Comparison of ENCODE assay signal across 12 mouse cellular contexts in genomic region chr12:84152352-84153190, GRCm38 (mm10). TPM values are rescaled to one million over a fixed set of nuclear protein-coding genes. Genes with fewer than 3 reads are reported as not detected.
DNase-seq lines count a peak whose midpoint lies in the region; ATAC-seq lines count a peak whose summit lies in the region.
"Had no signal": no experiment of that assay in that cellular context is flagged by ENCODE, and none has a peak within 500 bp of the region (broad histone marks: within the 10 kb centered on the region; RNA-seq: fewer than 3 reads in every experiment).

No protein-coding gene starts in this region.

- 0 out of 2 replicates have a peak, but pooled peaks have one; percentile 22 for ATAC-seq in limb, embryonic 11.5 days (ENCODE audit: insufficient number of reproducible peaks, low FRiP score, low TSS enrichment, low read depth)
- ATAC-seq in intestine, embryonic 14.5 days (replicated peaks; ENCODE audit: low FRiP score, low TSS enrichment, low read depth): peak; percentile 56; the same call in 1 of the 2 replicates
- ATAC-seq in stomach, embryonic 16.5 days (ENCODE audit: insufficient read depth, low FRiP score): peak; percentile 45
- no peak for ATAC-seq in frontal cortex, adult (ENCODE audit: low TSS enrichment)
- ATAC-seq: forebrain, embryonic 14.5 days; midbrain, embryonic 15.5 days had no signal

- 56% methylated on average over 32 of the region's 32 CpGs for WGBS in limb, embryonic 11.5 days
- 58% methylated on average over 32 of the region's 32 CpGs for WGBS in limb, embryonic 10.5 days
- WGBS in intestine, embryonic 14.5 days: 56% methylated on average over 32 of the region's 32 CpGs
- 55% methylated on average over 32 of the region's 32 CpGs for WGBS in stomach, embryonic 16.5 days

- H3K27me3 ChIP-seq in limb, embryonic 11.5 days (ENCODE audit: control insufficient read depth, insufficient read depth, low read length): no peaks in the 10 kb centered on the region
- no peaks in the 10 kb centered on the region for H3K27me3 ChIP-seq in limb, embryonic 10.5 days (ENCODE audit: low read depth, poor library complexity, severe bottlenecking)
- no peaks in the 10 kb centered on the region for H3K27me3 ChIP-seq in intestine, embryonic 14.5 days (replicated peaks; ENCODE audit: control insufficient read depth, insufficient read depth, low read length)
- H3K27me3 ChIP-seq in stomach, embryonic 16.5 days (ENCODE audit: control insufficient read depth, insufficient read depth, low read length): no peaks in the 10 kb centered on the region
- H3K27me3 ChIP-seq: limb, embryonic 15.5 days; midbrain, embryonic 15.5 days had no signal

- no peak overlapping the region for H3K4me2 ChIP-seq in limb, embryonic 11.5 days (ENCODE audit: low read depth, severe bottlenecking)
- H3K4me2 ChIP-seq in intestine, embryonic 14.5 days (ENCODE audit: low read length): 0 out of 2 replicates have a peak overlapping the region, but pooled peaks have one; percentile 20
- H3K4me2 ChIP-seq in stomach, embryonic 16.5 days (ENCODE audit: low read depth, low read length): 0 out of 2 replicates have a peak overlapping the region, but pooled peaks have one; percentile 16
- H3K4me2 ChIP-seq: limb, embryonic 15.5 days; midbrain, embryonic 15.5 days had no signal

- no peaks in the 10 kb centered on the region; the same call in 1 of the 2 replicates for H3K4me1 ChIP-seq in limb, embryonic 11.5 days (ENCODE audit: control insufficient read depth, insufficient read depth, low read length)
- H3K4me1 ChIP-seq in limb, embryonic 10.5 days: peaks cover 22% of the 10 kb centered on the region
- peaks cover 12% of the 10 kb centered on the region for H3K4me1 ChIP-seq in intestine, embryonic 14.5 days (replicated peaks; ENCODE audit: control insufficient read depth, insufficient read depth, low read length)
- peaks cover 19% of the 10 kb centered on the region for H3K4me1 ChIP-seq in stomach, embryonic 16.5 days (ENCODE audit: control insufficient read depth, insufficient read depth, low read length)

- no peak overlapping the region for H3K27ac ChIP-seq in limb, embryonic 11.5 days (replicated peaks; ENCODE audit: low read depth, low read length)
- H3K27ac ChIP-seq in limb, embryonic 10.5 days: no peak overlapping the region
- no peak overlapping the region for H3K27ac ChIP-seq in intestine, embryonic 14.5 days (ENCODE audit: low read depth)
- peak overlapping the region; percentile 58 for H3K27ac ChIP-seq in stomach, embryonic 16.5 days (ENCODE audit: low read length)
- H3K27ac ChIP-seq: limb, embryonic 15.5 days; midbrain, embryonic 15.5 days had no signal

- H3K9me3 ChIP-seq in limb, embryonic 11.5 days (ENCODE audit: control insufficient read depth, low read length): no peaks in the 10 kb centered on the region
- H3K9me3 ChIP-seq in limb, embryonic 10.5 days (replicated peaks): no peaks in the 10 kb centered on the region
- no peaks in the 10 kb centered on the region for H3K9me3 ChIP-seq in intestine, embryonic 14.5 days (ENCODE audit: control insufficient read depth, low read length)
- no peaks in the 10 kb centered on the region for H3K9me3 ChIP-seq in stomach, embryonic 16.5 days (replicated peaks; ENCODE audit: control insufficient read depth, low read length)
- H3K9me3 ChIP-seq: limb, embryonic 15.5 days; midbrain, embryonic 15.5 days had no signal

- peak; percentile 41 for DNase-seq in cerebellum, adult 11-12 months
- DNase-seq in cerebellum, postnatal 25 days: no peak
- DNase-seq in limb, embryonic 11.5 days (ENCODE audit: low spot score): no peak
- no peak for DNase-seq in limb, embryonic 10.5 days (ENCODE audit: low spot score)
- DNase-seq in intestine, embryonic 14.5 days (ENCODE audit: low spot score): peak; percentile 72
- DNase-seq in gastrocnemius, adult 18-20 months (ENCODE audit: low spot score): no peak
- DNase-seq: kidney, postnatal 36 days had no signal

- H3K9ac ChIP-seq in limb, embryonic 11.5 days (ENCODE audit: low read length): no peak overlapping the region
- H3K9ac ChIP-seq in intestine, embryonic 14.5 days (ENCODE audit: low read length): no peak overlapping the region
- H3K9ac ChIP-seq in stomach, embryonic 16.5 days (ENCODE audit: low read length): no peak overlapping the region
- H3K9ac ChIP-seq: limb, embryonic 15.5 days; midbrain, embryonic 15.5 days had no signal

- peaks cover 7% of the 10 kb centered on the region for H3K36me3 ChIP-seq in limb, embryonic 11.5 days (ENCODE audit: control insufficient read depth, insufficient read depth, low read length)
- H3K36me3 ChIP-seq in limb, embryonic 10.5 days: peaks cover 76% of the 10 kb centered on the region
- H3K36me3 ChIP-seq in intestine, embryonic 14.5 days (ENCODE audit: control insufficient read depth, insufficient read depth, low read length): peaks cover 65% of the 10 kb centered on the region
- H3K36me3 ChIP-seq in stomach, embryonic 16.5 days (ENCODE audit: control insufficient read depth, insufficient read depth, low read length): peaks cover 24% of the 10 kb centered on the region

- H3K4me3 ChIP-seq in limb, embryonic 11.5 days (ENCODE audit: low read depth, low read length): no peak overlapping the region
- no peak overlapping the region for H3K4me3 ChIP-seq in limb, embryonic 10.5 days
- no peak overlapping the region for H3K4me3 ChIP-seq in intestine, embryonic 14.5 days (ENCODE audit: low read depth, low read length)
- H3K4me3 ChIP-seq in stomach, embryonic 16.5 days (replicated peaks; ENCODE audit: low read length): no peak overlapping the region
- H3K4me3 ChIP-seq: limb, embryonic 15.5 days; midbrain, embryonic 15.5 days had no signal

RNA-seq across cellular contexts. Expression of gene Pnma1, which starts 4.3 kb away (rescaled TPM):
- 0.70 and 0.99 TPM in 2 replicates for polyA plus RNA-seq in limb, embryonic 11.5 days (2014; fragmentation: Nextera tagmentation; extraction: Ambion mirVana)
- 1.2 TPM in 2 replicates for polyA plus RNA-seq in limb, embryonic 10.5 days (2016; fragmentation: Nextera tagmentation; extraction: Ambion mirVana)
- polyA plus RNA-seq in intestine, embryonic 14.5 days (2014; fragmentation: Nextera tagmentation; extraction: Ambion mirVana): 0.56 and 0.84 TPM in 2 replicates
- 0.70 and 0.71 TPM in 2 replicates for polyA plus RNA-seq in stomach, embryonic 16.5 days (2015; fragmentation: Nextera tagmentation; extraction: Ambion mirVana)
- total RNA-seq in gastrocnemius, adult 18-20 months (2021): under 1 TPM in 1 of 2 experiments, not detected in 1; 0.11 TPM

RNA-seq across cellular contexts. Expression of gene Dnal1, which starts 38.4 kb away (rescaled TPM):
- polyA plus RNA-seq in limb, embryonic 11.5 days (2014; fragmentation: Nextera tagmentation; extraction: Ambion mirVana): 6.1 TPM in 2 replicates
- 3.7 and 4.9 TPM in 2 replicates for polyA plus RNA-seq in limb, embryonic 10.5 days (2016; fragmentation: Nextera tagmentation; extraction: Ambion mirVana)
- polyA plus RNA-seq in intestine, embryonic 14.5 days (2014; fragmentation: Nextera tagmentation; extraction: Ambion mirVana): 2.8 and 3.5 TPM in 2 replicates
- 2.8 and 3.4 TPM in 2 replicates for polyA plus RNA-seq in stomach, embryonic 16.5 days (2015; fragmentation: Nextera tagmentation; extraction: Ambion mirVana)
- total RNA-seq in gastrocnemius, adult 18-20 months (2021): 1 to 10 TPM; 7.3 to 7.4 TPM

RNA-seq across cellular contexts. Expression of gene Acot6, which starts 52.1 kb away (rescaled TPM):
- polyA plus RNA-seq in limb, embryonic 11.5 days (2014; fragmentation: Nextera tagmentation; extraction: Ambion mirVana): 1.1 TPM in 2 replicates
- 0.48 and 0.73 TPM in 2 replicates for polyA plus RNA-seq in limb, embryonic 10.5 days (2016; fragmentation: Nextera tagmentation; extraction: Ambion mirVana)
- 1.5 and 2.2 TPM in 2 replicates for polyA plus RNA-seq in intestine, embryonic 14.5 days (2014; fragmentation: Nextera tagmentation; extraction: Ambion mirVana)
- polyA plus RNA-seq in stomach, embryonic 16.5 days (2015; fragmentation: Nextera tagmentation; extraction: Ambion mirVana): 1.3 and 1.4 TPM in 2 replicates
- total RNA-seq in gastrocnemius, adult 18-20 months (2021): 1 to 10 TPM; 2.5 to 3.0 TPM

Comparison
In these comparisons a context has a peak if more than half of its experiments do, and no peak if none do; other contexts are left out.
1. DNase-seq: peak in cerebellum, adult 11-12 months (single experiment) and intestine, embryonic 14.5 days (single experiment); none in cerebellum, postnatal 25 days (0 of 2), limb, embryonic 11.5 days (single experiment), limb, embryonic 10.5 days (single experiment) and gastrocnemius, adult 18-20 months (single experiment).